Mouse (Mus musculus): Measurements from ENCODE around the gene Prepl.

The Prepl gene

GRCm38 (mm10) chr17:85090120-85091099 lies at the start of gene Prepl, which contains the start of gene Camkmt:
Prepl (minus strand) TSS chr17:85090241.
Camkmt (plus strand) TSS chr17:85090552.
- peak; percentile 98 for DNase-seq (ENCODE audit: low read depth, low spot score)

DNA sequence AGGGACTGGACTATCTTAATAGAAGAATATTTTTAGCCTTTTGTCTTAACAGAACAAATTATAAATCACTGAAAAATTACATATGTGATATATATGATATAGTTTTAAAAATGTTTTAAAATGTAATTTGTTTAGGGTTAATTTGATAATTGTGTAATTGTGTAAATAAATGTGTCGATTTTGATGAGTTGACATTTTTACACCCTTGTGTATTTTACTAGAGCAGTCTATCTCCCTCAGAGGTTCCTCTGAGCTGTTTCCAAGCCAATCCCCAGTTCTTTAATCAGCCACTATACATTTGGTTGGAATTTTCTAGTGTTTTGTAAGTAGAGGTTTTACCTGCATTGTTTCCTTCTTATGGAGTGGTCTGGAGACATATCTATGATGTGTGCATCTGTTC lies 48.4 kb upstream of the Prepl start:
- DNase-seq (ENCODE audit: low read depth, low spot score): no peak

DNA sequence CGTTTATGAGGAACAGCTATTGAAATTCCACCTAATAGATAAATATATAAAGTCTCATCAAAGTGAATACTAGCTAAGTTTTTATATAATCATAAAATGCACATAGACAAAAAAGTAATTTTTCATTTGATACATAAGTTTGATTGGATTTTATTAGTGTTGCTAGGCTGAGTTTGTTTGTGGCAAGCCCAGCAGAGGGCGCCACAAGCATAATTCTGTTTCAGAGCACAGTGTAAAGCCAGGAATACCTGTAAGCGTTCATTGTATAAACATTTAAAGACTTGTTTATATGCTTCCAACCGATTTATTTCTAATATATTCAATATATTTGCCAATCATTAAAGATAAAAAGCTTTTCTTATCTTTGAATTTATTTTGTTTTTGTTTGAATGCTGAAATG lies 26.6 kb upstream of the Prepl start:
- DNase-seq (ENCODE audit: low read depth, low spot score): peak; percentile 51

GRCm38 (mm10) chr17:85113441-85113840 lies 23.4 kb upstream of the Prepl start:
- DNase-seq (ENCODE audit: low read depth, low spot score): no peak

DNA sequence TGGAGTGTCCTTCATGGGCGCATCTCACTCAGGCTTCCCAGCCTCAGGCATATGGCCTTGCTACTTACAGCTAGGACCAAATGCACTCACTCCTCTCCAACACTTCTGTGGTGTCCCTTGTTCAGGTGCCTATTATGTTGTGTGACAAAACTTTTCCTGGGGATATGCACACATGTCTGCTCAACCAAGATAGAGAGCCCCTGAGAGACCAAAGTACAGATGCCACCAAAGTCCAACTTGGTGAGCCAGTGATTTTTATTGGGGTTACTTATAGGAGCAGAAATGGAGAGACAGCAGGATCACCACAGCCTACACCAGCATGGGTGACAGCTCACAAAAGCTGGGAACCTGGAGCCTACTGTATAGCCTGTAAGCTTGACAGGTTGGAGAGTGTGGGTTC lies 20.6 kb upstream of the Prepl start:
- no peak for DNase-seq (ENCODE audit: low read depth, low spot score)

DNA sequence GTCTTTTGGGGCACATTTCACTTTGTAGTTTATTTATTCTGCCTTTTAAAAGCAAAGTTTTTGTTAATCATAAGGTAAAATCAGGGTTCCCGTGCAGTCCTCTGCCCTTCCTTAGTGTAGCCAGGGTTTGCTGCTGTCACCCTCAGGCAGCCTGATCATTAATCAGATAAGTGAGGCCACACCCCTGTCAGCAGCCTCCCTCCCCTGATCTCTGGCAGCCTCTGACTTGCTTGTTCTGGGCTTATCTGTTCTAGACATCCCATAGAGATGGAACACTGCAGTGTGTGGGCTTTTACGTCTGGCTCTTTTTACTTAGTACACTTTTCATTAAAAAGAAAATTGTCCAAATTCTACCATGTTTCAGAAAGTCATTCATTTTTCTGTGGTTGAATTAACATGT lies 13.3 kb upstream of the Prepl start:
- DNase-seq (ENCODE audit: low read depth, low spot score): peak; percentile 31

GRCm38 (mm10) chr17:85101751-85102150 lies 11.7 kb upstream of the Prepl start:
- peak; percentile 23 for DNase-seq (ENCODE audit: low read depth, low spot score)

DNA sequence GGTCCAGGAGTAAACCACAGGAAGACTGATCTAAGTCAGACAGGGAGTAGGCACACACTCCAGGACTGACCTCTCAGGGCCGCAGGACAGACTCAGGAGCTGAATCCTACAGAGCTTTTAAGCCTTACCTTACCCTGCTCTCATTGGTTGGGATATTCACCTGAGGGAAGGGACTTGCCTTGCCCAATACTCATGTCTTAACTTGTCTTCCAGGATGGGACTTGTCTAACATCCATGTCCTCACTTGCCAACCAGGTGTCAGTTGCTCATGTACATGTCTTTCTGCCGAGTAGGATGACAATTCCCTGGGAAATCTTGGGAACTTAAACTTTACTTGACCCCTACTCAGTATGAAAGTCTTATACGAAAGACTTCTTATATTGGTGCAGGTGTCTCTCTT lies 10.2 kb upstream of the Prepl start:
- no peak for DNase-seq (ENCODE audit: low read depth, low spot score)

DNA sequence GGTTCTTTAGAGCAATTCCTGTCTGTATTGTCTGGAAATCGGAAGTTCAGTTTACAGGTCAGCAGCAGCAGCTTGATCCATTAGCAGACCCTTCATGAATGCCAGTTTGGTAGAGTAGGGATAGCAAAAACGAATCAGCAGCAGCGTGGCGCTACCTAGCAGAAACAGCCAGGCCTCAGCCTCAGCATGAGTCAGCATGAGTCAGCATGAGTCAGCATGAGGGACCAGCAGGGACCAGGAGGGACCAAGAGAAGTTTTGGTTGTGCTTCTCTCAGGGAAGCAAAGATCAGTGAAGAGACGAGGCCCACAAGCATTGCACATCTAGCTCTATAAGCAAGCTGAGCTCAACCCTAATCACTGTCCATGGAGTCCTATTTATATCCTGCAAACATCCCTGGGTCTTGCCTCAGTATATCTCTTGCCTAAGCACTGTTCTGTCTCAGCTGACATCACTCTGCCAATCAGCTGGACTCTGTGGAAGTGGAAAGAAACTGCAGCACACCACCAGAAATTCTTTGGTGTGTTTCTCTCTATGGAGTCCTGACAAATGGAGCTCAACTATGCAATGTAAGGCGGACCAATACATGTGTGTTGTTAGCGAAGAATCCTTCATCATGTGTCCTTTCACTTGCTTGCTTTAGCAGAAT lies 8.8 kb upstream of the Prepl start:
- DNase-seq (ENCODE audit: low read depth, low spot score): no peak

DNA sequence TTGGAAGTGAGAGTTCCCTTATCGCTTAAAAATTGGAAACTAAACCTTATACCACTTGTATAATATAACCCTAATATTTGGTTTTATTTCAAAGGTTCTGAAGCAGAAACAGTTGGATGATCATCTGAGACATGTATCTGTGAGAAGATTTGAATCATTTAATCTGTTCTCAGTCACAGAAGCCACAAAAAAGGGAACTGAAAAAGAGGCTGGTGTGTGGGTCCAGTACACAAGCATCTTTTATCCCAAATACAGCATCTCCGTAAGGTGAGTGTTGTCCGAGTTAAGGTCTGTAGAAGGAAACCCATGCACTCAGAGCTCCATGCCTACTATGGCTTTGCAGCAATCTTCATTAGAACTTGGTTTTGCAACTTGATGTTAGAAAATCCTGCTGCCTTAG lies 6.4 kb upstream of the Prepl start:
- no peak for DNase-seq (ENCODE audit: low read depth, low spot score)

DNA sequence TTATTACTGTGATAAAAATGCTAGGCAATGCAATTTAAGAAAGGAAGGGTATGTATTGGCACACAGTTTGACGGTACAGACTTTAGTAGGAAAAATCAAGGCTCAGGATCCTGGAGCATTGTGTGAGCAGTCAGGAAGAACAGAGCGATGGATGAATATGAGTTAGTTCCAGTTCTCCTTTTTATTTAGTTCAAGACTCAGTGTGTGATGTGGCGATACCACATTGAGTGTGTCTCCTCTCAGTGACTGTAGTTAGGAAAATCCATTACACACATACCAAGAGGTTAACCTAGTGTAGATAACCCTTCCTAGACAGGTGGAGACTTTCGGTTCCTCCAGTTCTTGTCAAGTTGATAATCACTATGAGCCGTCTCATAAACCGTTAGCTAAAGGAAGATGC lies 1.7 kb upstream of the Prepl start:
- no peak for DNase-seq (ENCODE audit: low read depth, low spot score)

DNA sequence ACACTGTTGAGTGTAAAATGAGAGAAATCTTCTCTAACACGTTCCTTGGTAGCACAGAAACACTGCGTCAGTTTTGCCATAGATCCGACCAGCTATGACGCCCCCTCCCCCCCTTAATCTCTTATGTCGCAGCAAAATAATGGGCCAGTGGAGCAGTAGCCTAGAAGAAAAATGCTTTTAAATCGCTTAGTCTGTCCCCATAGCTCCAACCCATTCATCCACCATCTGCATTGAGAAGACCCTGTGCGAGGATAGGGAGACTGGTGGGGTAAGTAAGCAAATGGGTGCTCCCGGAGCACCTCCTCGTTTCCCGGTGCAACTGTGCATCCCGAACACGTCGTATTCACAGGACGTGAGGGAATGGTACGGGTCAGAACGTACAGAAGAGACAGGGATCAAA lies 420 bp downstream of the Prepl start:
- DNase-seq (ENCODE audit: low read depth, low spot score): no peak

- DNase-seq (ENCODE audit: low read depth, low spot score): no peak
Measured at GRCm38 (mm10) chr17:85089011-85089410, 1.0 kb downstream of the Prepl start.

- DNase-seq (ENCODE audit: low read depth, low spot score): no peak
Measured at GRCm38 (mm10) chr17:85088401-85088800, 1.6 kb downstream of the Prepl start.

GRCm38 (mm10) chr17:85087591-85087990 lies 2.5 kb downstream of the Prepl start:
- no peak for DNase-seq (ENCODE audit: low read depth, low spot score)

DNA sequence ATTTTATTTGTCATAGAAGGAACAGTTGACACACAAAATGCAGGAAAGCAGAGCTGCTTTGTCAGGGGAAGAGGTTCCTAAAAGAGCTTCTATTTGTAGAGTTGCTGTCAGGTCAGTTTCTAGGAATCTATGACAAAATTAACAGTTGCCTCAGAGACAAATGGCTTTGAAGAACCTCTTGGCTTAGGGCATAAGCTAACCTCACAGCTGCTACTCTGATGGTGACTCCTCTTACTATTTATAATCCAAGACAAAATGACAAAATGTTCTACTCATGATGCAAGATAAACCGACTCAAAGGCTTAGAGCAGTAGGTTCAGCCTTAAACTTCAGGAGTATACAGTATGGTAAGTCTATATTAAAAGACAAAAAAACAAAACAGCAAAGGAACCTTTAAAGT lies 3.5 kb downstream of the Prepl start:
- no peak for DNase-seq (ENCODE audit: low read depth, low spot score)

GRCm38 (mm10) chr17:85085335-85085734 lies 4.7 kb downstream of the Prepl start:
- no peak for DNase-seq (ENCODE audit: low read depth, low spot score)

- DNase-seq (ENCODE audit: low read depth, low spot score): no peak
Measured at GRCm38 (mm10) chr17:85080781-85081180, 9.3 kb downstream of the Prepl start.

DNA sequence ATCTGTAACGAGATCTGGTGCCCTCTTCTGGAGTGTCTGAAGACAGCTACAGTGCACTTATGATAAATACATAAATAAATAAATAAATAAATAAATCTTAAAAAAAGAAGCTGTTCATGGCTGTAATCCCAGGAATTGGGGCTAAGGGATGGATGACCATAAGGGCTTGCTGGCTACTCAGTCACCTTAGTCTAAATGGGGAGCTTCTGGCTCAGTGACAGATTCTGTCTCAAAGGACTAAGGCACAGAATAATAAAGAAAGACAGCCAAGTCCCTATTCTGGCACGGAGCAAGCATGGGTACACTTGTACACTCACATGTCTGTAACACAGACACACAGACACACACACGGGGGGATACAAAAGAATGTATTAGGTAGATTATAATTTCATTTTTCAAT lies 10.8 kb downstream of the Prepl start:
- DNase-seq (ENCODE audit: low read depth, low spot score): no peak

GRCm38 (mm10) chr17:85074083-85074482 lies 16.0 kb downstream of the Prepl start:
- no peak for DNase-seq (ENCODE audit: low read depth, low spot score)

GRCm38 (mm10) chr17:85073214-85073613 lies 16.8 kb downstream of the Prepl start:
- no peak for DNase-seq (ENCODE audit: low read depth, low spot score)

DNA sequence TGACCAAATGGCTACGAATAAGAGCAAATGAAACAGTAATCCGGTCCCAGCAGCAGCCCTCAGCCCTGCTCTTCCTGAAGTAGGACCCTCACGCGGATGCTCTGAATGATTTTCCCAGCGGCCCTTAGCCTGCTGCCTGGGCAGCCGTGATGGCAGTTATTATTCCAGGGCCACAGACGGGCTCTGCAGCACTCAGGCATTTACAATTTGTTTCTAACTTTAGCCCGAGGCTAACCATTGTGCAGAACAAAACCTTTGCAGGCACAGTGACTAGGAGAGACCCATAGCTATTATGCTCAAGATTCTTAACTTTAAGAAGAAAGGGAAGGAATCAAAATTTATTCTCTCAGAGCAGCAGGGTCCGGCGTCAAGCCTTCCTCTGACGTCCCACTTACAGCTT lies 17.7 kb downstream of the Prepl start:
- peak; percentile 16 for DNase-seq (ENCODE audit: low read depth, low spot score)
